Mouse (Mus musculus): Measurements from ENCODE around the gene Slfn9. TPM values are rescaled to one million over a fixed set of nuclear protein-coding genes. Genes with fewer than 3 reads are reported as not detected.

Slfn9 gene
- polyA plus RNA-seq, 2 experiments, result 3.8 to 5.6 TPM

DNA sequence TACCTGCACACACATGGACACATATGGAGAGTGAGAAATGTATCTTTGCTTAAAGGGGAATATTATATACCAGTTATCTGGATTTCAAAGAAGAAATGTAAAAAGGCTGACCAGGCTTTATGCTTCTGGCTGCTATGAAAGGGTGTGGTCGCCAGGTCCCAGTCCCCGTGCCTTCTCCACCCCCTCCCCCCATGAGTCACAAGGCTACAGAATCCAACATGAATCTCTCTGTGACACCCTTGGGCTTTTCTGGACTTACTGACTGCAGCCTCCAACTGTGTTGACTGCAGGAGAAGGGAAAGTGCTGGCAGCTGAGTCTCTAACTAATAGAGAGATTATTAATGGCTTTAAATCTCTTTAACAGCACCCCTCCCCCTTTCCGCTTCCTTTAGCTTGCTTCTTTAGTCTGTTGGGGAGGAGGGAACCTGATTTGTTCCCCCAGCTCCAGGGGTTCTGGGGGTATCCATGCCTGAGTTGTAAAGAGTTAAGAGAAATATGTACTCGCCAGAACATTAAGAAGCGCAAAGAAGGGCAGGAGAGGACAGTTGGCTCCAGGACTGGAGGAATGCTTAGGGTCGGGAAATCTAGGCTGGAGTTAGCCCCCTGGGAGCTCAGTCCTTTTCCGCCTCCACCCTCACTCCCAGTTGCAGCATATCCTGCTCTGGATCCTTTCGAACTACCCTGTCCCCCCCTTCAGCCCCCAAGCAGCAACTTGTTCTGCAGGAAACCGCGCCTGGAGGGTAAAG lies 40.7 kb downstream of the Slfn9 start, which contains the start of gene Slfn5:
Gene Slfn5 (plus strand): TSS at position 614 of the 746 bp plus-strand sequence.
- no peak for ATAC-seq (ENCODE audit: insufficient read depth)
- no peak within 1 kb of the TSS for H3K9ac ChIP-seq (replicated peaks)
- DNase-seq (ENCODE audit: low read depth in 3 of 3, low spot score in 3 of 3), result no peak
- peak within 1 kb of the TSS in 1 of 2 experiments; percentile 7; a peak in 1 of 4 replicates for H3K4me3 ChIP-seq (ENCODE audit: insufficient read depth in 1 of 2, low read depth in 2 of 2, low read length in 2 of 2)
- WGBS (ENCODE audit: insufficient replicate concordance), result 11% methylated on average over 10 of the region's 10 CpGs
- H3K36me3 ChIP-seq (replicated peaks; ENCODE audit: control insufficient read depth, insufficient read depth, low read depth), result no peaks in the 10 kb centered on the region
- no peak for TF ChIP-seq EP300 (IDR thresholded peaks at IDR 0.05; ENCODE audit: low read depth)
- TF ChIP-seq CTCF (IDR thresholded peaks at IDR 0.05; ENCODE audit: low read depth), result no peak
- peak within 1 kb of the TSS; percentile 31 for H3K4me2 ChIP-seq (ENCODE audit: low read depth)
- H3K9me3 ChIP-seq (ENCODE audit: control insufficient read depth, low read length), result no peaks in the 10 kb centered on the region
- peaks cover 32% of the 10 kb centered on the region for H3K27me3 ChIP-seq (ENCODE audit: control insufficient read depth, insufficient read depth, low read length)
- no peak within 1 kb of the TSS for H3K27ac ChIP-seq
- H3K4me1 ChIP-seq (replicated peaks; ENCODE audit: control insufficient read depth in 2 of 2, insufficient read depth in 2 of 2, low read length in 1 of 2), result no peaks in the 10 kb centered on the region

DNA sequence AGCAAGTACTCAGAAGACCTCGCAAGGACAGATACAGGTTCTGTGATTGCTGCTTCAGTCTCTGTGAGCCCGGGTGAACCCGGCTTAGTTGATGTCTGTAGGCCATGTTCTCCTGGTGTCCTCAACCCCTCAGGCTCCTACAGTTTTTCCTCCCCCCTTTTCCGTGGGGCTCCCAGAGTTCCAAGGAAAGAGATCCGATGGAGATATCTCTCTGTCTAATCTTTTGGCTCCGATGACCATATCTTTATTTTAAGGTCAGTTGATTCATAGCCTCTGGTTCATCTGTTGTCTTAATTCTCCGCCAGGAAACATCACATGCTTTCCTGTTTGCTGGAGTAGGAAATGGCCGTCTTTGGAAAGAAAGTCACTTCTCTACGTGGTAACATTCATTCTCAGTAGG lies 42.6 kb downstream of the Slfn9 start:
- no peak overlapping the region for H3K4me2 ChIP-seq (ENCODE audit: low read depth)
- TF ChIP-seq CTCF (IDR thresholded peaks at IDR 0.05; ENCODE audit: low read depth) (no peak), EP300 (IDR thresholded peaks at IDR 0.05; ENCODE audit: low read depth) (no peak)
- WGBS (ENCODE audit: insufficient replicate concordance), result 47% methylated on average over 9 of the region's 9 CpGs
- no peak overlapping the region for H3K4me3 ChIP-seq (ENCODE audit: insufficient read depth in 1 of 2, low read depth in 2 of 2, low read length in 2 of 2)
- H3K27me3 ChIP-seq (ENCODE audit: control insufficient read depth, insufficient read depth, low read length), result peaks cover 29% of the 10 kb centered on the region
- H3K9me3 ChIP-seq (ENCODE audit: control insufficient read depth, low read length), result no peaks in the 10 kb centered on the region
- DNase-seq (ENCODE audit: low read depth in 3 of 3, low spot score in 3 of 3) (no peak), ATAC-seq (ENCODE audit: insufficient read depth) (no peak)
- H3K4me1 ChIP-seq (replicated peaks; ENCODE audit: control insufficient read depth in 2 of 2, insufficient read depth in 2 of 2, low read length in 1 of 2), result no peaks in the 10 kb centered on the region
- no peak overlapping the region for H3K9ac ChIP-seq (replicated peaks)
- no peak overlapping the region for H3K27ac ChIP-seq
- H3K36me3 ChIP-seq (replicated peaks; ENCODE audit: control insufficient read depth, insufficient read depth, low read depth), result no peaks in the 10 kb centered on the region

DNA sequence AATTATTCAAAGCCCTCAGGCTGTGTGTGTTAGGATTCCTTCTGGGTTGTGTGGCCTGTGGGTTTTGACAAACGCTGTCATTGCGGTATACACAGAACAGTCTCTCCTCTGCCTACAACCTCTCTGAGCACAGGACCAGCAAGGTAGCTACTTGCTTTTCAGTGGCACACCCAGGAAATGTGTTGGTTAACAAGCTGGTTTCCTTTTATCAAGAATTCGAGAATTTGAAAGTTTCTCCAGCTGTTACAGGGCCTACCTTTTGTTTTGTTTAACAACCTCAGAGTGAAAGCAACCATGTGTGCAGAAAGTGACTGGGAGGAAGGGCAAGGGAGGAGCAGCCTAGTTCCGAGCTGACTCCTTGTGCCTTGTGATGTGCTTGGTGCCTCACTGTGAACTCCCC lies 44.2 kb downstream of the Slfn9 start:
- peaks cover 23% of the 10 kb centered on the region for H3K27me3 ChIP-seq (ENCODE audit: control insufficient read depth, insufficient read depth, low read length)
- WGBS (ENCODE audit: insufficient replicate concordance), result 52% methylated on average over 4 of the region's 4 CpGs

DNA sequence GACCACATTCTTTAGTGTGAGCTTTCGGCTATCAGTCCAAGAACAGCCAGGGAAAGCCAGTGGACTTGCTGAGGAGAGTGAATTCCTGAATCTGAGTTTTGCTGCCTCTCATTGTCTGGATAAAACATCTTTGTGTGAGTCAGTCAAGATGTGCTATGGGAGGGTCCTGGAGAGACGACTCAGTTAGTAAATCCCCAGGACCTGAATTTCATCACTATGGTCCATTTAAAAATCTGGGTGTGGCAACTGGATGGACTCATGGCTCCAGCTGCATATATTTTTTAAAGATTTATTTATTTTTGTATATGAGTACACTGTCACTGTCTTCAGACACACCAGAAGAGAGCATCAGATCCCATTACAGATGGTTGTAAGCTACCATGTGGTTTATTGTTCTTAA lies 46.0 kb downstream of the Slfn9 start:
- Histone ChIP-seq H3K4me1 (replicated peaks; ENCODE audit: control insufficient read depth in 2 of 2, insufficient read depth in 2 of 2, low read length in 1 of 2) (no peaks in the 10 kb centered on the region), H3K27me3 (ENCODE audit: control insufficient read depth, insufficient read depth, low read length) (peaks cover 7% of the 10 kb centered on the region), H3K36me3 (replicated peaks; ENCODE audit: control insufficient read depth, insufficient read depth, low read depth) (no peaks in the 10 kb centered on the region), H3K27ac (no peak overlapping the region), H3K4me2 (ENCODE audit: low read depth) (no peak overlapping the region), H3K9me3 (ENCODE audit: control insufficient read depth, low read length) (no peaks in the 10 kb centered on the region), H3K4me3 (ENCODE audit: insufficient read depth in 1 of 2, low read depth in 2 of 2, low read length in 2 of 2) (no peak overlapping the region), H3K9ac (replicated peaks) (no peak overlapping the region)
- no peak for TF ChIP-seq EP300 (IDR thresholded peaks at IDR 0.05; ENCODE audit: low read depth)
- no peak for TF ChIP-seq CTCF (IDR thresholded peaks at IDR 0.05; ENCODE audit: low read depth)
- no peak for DNase-seq (ENCODE audit: low read depth in 3 of 3, low spot score in 3 of 3)
- 38% methylated on average over 2 of the region's 2 CpGs for WGBS (ENCODE audit: insufficient replicate concordance)
- no peak for ATAC-seq (ENCODE audit: insufficient read depth)

More for the DNA sequence above, 44.2 kb downstream of the Slfn9 start:
- no peak for ATAC-seq (ENCODE audit: insufficient read depth)
- Histone ChIP-seq H3K4me1 (replicated peaks; ENCODE audit: control insufficient read depth in 2 of 2, insufficient read depth in 2 of 2, low read length in 1 of 2) (no peaks in the 10 kb centered on the region), H3K9ac (replicated peaks) (no peak overlapping the region), H3K36me3 (replicated peaks; ENCODE audit: control insufficient read depth, insufficient read depth, low read depth) (no peaks in the 10 kb centered on the region), H3K4me3 (ENCODE audit: insufficient read depth in 1 of 2, low read depth in 2 of 2, low read length in 2 of 2) (no peak overlapping the region), H3K27ac (no peak overlapping the region), H3K9me3 (ENCODE audit: control insufficient read depth, low read length) (no peaks in the 10 kb centered on the region), H3K4me2 (ENCODE audit: low read depth) (no peak overlapping the region)
- no peak for DNase-seq (ENCODE audit: low read depth in 3 of 3, low spot score in 3 of 3)
- TF ChIP-seq CTCF (IDR thresholded peaks at IDR 0.05; ENCODE audit: low read depth), result no peak
- no peak for TF ChIP-seq EP300 (IDR thresholded peaks at IDR 0.05; ENCODE audit: low read depth)

DNA sequence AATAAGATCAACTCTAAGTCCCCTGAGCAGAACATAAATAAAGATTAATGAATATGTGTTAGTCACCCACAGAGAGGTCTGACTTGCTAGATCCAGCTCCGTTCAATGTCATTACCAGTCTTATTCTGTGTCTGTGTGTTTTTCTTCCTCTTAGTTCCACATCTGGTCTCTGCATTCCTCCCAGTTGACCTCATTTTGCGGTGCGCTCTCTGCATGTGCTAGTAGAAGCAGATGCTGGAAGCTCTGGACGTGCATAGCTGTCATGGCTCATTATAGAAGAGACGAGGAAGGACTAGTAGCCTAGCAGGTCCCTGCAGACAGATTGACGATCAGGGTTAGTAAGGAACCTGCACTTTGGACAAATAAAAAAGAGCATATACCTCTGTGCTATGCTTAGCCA lies 48.3 kb downstream of the Slfn9 start:
- Histone ChIP-seq H3K9me3 (ENCODE audit: control insufficient read depth, low read length) (no peaks in the 10 kb centered on the region), H3K9ac (replicated peaks) (no peak overlapping the region), H3K4me3 (ENCODE audit: insufficient read depth in 1 of 2, low read depth in 2 of 2, low read length in 2 of 2) (no peak overlapping the region), H3K4me1 (replicated peaks; ENCODE audit: control insufficient read depth in 2 of 2, insufficient read depth in 2 of 2, low read length in 1 of 2) (no peaks in the 10 kb centered on the region), H3K27ac (no peak overlapping the region), H3K4me2 (ENCODE audit: low read depth) (no peak overlapping the region), H3K27me3 (ENCODE audit: control insufficient read depth, insufficient read depth, low read length) (no peaks in the 10 kb centered on the region), H3K36me3 (replicated peaks; ENCODE audit: control insufficient read depth, insufficient read depth, low read depth) (no peaks in the 10 kb centered on the region)
- WGBS (ENCODE audit: insufficient replicate concordance), result 53% methylated on average over 6 of the region's 6 CpGs
- TF ChIP-seq EP300 (IDR thresholded peaks at IDR 0.05; ENCODE audit: low read depth) (no peak), CTCF (IDR thresholded peaks at IDR 0.05; ENCODE audit: low read depth) (no peak)
- no peak for DNase-seq (ENCODE audit: low read depth in 3 of 3, low spot score in 3 of 3)
- ATAC-seq (ENCODE audit: insufficient read depth), result no peak
